Mouse (Mus musculus): ENCODE results near the gene Mef2c. TPM values are rescaled to one million over a fixed set of nuclear protein-coding genes. Genes with fewer than 3 reads are reported as not detected.

Mef2c gene
- polyA plus RNA-seq, 1 experiment from 2014 or later, result 33.4 TPM

- H3K27ac ChIP-seq (replicated peaks), result no peak overlapping the region
- WGBS, result 89% methylated on average over 5 of the region's 5 CpGs
- ATAC-seq (ENCODE audit: low FRiP score, low read depth), result no peak
Observed at GRCm38 (mm10) chr13:83633155-83633554, 129.3 kb downstream of the Mef2c start.

GRCm38 (mm10) chr13:83635218-83635617 lies 131.4 kb downstream of the Mef2c start:
- no peak overlapping the region for H3K4me3 ChIP-seq
- H3K4me1 ChIP-seq (replicated peaks), result no peaks in the 10 kb centered on the region
- no peak for ATAC-seq (ENCODE audit: low FRiP score, low read depth)
- H3K27me3 ChIP-seq, result no peaks in the 10 kb centered on the region
- no peak overlapping the region for H3K27ac ChIP-seq (replicated peaks)
- H3K36me3 ChIP-seq, result no peaks in the 10 kb centered on the region
- H3K9me3 ChIP-seq, result no peaks in the 10 kb centered on the region
- H3K9ac ChIP-seq, result no peak overlapping the region
- 51% methylated on average over 7 of the region's 7 CpGs for WGBS
- H3K4me2 ChIP-seq, result no peak overlapping the region

More at GRCm38 (mm10) chr13:83633155-83633554, 129.3 kb downstream of the Mef2c start:
- Histone ChIP-seq H3K4me2 (no peak overlapping the region), H3K9ac (no peak overlapping the region), H3K4me3 (no peak overlapping the region), H3K9me3 (no peaks in the 10 kb centered on the region), H3K36me3 (no peaks in the 10 kb centered on the region), H3K27me3 (no peaks in the 10 kb centered on the region), H3K4me1 (replicated peaks) (no peaks in the 10 kb centered on the region)

GRCm38 (mm10) chr13:83637666-83638065 lies 133.8 kb downstream of the Mef2c start:
- Histone ChIP-seq H3K4me2 (no peak overlapping the region), H3K36me3 (no peaks in the 10 kb centered on the region), H3K4me3 (no peak overlapping the region), H3K27me3 (no peaks in the 10 kb centered on the region), H3K9me3 (no peaks in the 10 kb centered on the region), H3K27ac (replicated peaks) (no peak overlapping the region), H3K9ac (no peak overlapping the region), H3K4me1 (replicated peaks) (no peaks in the 10 kb centered on the region)
- 96% methylated on average over 3 of the region's 3 CpGs for WGBS
- ATAC-seq (ENCODE audit: low FRiP score, low read depth), result no peak

GRCm38 (mm10) chr13:83638735-83639134 lies 134.9 kb downstream of the Mef2c start:
- H3K27ac ChIP-seq (replicated peaks), result no peak overlapping the region
- WGBS, result 94% methylated on average over 3 of the region's 3 CpGs
- no peaks in the 10 kb centered on the region for H3K9me3 ChIP-seq
- no peak overlapping the region for H3K9ac ChIP-seq
- H3K27me3 ChIP-seq, result no peaks in the 10 kb centered on the region
- H3K4me3 ChIP-seq, result no peak overlapping the region
- no peak overlapping the region for H3K4me2 ChIP-seq
- no peaks in the 10 kb centered on the region for H3K36me3 ChIP-seq
- no peaks in the 10 kb centered on the region for H3K4me1 ChIP-seq (replicated peaks)
- no peak for ATAC-seq (ENCODE audit: low FRiP score, low read depth)

GRCm38 (mm10) chr13:83649051-83649450 lies 145.2 kb downstream of the Mef2c start:
- H3K4me2 ChIP-seq, result no peak overlapping the region
- WGBS, result 96% methylated on average over 3 of the region's 3 CpGs
- H3K27ac ChIP-seq (replicated peaks), result no peak overlapping the region
- no peak overlapping the region for H3K9ac ChIP-seq
- no peaks in the 10 kb centered on the region for H3K36me3 ChIP-seq
- no peaks in the 10 kb centered on the region for H3K9me3 ChIP-seq
- no peak for ATAC-seq (ENCODE audit: low FRiP score, low read depth)
- no peak overlapping the region for H3K4me3 ChIP-seq
- no peaks in the 10 kb centered on the region for H3K27me3 ChIP-seq
- no peaks in the 10 kb centered on the region for H3K4me1 ChIP-seq (replicated peaks)

- peaks cover 5% of the 10 kb centered on the region; the same call in 1 of the 2 replicates for H3K4me1 ChIP-seq (replicated peaks)
- no peak overlapping the region for H3K4me2 ChIP-seq
- no peaks in the 10 kb centered on the region for H3K36me3 ChIP-seq
- no peaks in the 10 kb centered on the region for H3K27me3 ChIP-seq
- no peak overlapping the region for H3K9ac ChIP-seq
- no peaks in the 10 kb centered on the region for H3K9me3 ChIP-seq
- 91% methylated on average over 12 of the region's 12 CpGs for WGBS
- no peak for ATAC-seq (ENCODE audit: low FRiP score, low read depth)
- H3K27ac ChIP-seq (replicated peaks), result no peak overlapping the region
- no peak overlapping the region for H3K4me3 ChIP-seq
Observed at GRCm38 (mm10) chr13:83649795-83650476, 146.1 kb downstream of the Mef2c start.

- Histone ChIP-seq H3K4me2 (no peak overlapping the region), H3K4me3 (no peak overlapping the region), H3K9me3 (no peaks in the 10 kb centered on the region), H3K27me3 (no peaks in the 10 kb centered on the region), H3K9ac (no peak overlapping the region), H3K4me1 (replicated peaks) (peaks cover 8% of the 10 kb centered on the region; the same call in 1 of the 2 replicates), H3K36me3 (no peaks in the 10 kb centered on the region), H3K27ac (replicated peaks) (no peak overlapping the region)
- WGBS, result 83% methylated on average over 3 of the region's 3 CpGs
- no peak for ATAC-seq (ENCODE audit: low FRiP score, low read depth)
Observed at GRCm38 (mm10) chr13:83650807-83651206, 147.0 kb downstream of the Mef2c start.

GRCm38 (mm10) chr13:83651941-83652548 lies 148.2 kb downstream of the Mef2c start:
- Histone ChIP-seq H3K4me1 (replicated peaks) (peaks cover 11% of the 10 kb centered on the region; the same call in 1 of the 2 replicates), H3K36me3 (no peaks in the 10 kb centered on the region), H3K9me3 (no peaks in the 10 kb centered on the region), H3K4me2 (no peak overlapping the region), H3K4me3 (no peak overlapping the region), H3K9ac (no peak overlapping the region), H3K27ac (replicated peaks) (no peak overlapping the region), H3K27me3 (no peaks in the 10 kb centered on the region)
- WGBS, result 91% methylated on average over 7 of the region's 7 CpGs
- no peak for ATAC-seq (ENCODE audit: low FRiP score, low read depth)

GRCm38 (mm10) chr13:83652560-83652959 lies 148.7 kb downstream of the Mef2c start:
- Histone ChIP-seq H3K4me1 (replicated peaks) (peaks cover 11% of the 10 kb centered on the region; the same call in 1 of the 2 replicates), H3K27me3 (no peaks in the 10 kb centered on the region), H3K4me3 (no peak overlapping the region), H3K9me3 (no peaks in the 10 kb centered on the region), H3K9ac (no peak overlapping the region), H3K36me3 (no peaks in the 10 kb centered on the region), H3K4me2 (no peak overlapping the region), H3K27ac (replicated peaks) (no peak overlapping the region)
- 93% methylated on average over 8 of the region's 8 CpGs for WGBS
- no peak for ATAC-seq (ENCODE audit: low FRiP score, low read depth)

GRCm38 (mm10) chr13:83654889-83655769 lies 151.3 kb downstream of the Mef2c start:
- no peaks in the 10 kb centered on the region for H3K27me3 ChIP-seq
- no peak overlapping the region for H3K9ac ChIP-seq
- no peak overlapping the region for H3K27ac ChIP-seq (replicated peaks)
- H3K4me1 ChIP-seq (replicated peaks), result peaks cover 11% of the 10 kb centered on the region; the same call in 1 of the 2 replicates
- ATAC-seq (ENCODE audit: low FRiP score, low read depth), result peak; percentile 91
- H3K4me2 ChIP-seq, result no peak overlapping the region; the same call in 1 of the 2 replicates
- whole genome bisulfite sequencing, result 12% methylated on average over 8 of the region's 8 CpGs
- H3K4me3 ChIP-seq, result no peak overlapping the region
- no peaks in the 10 kb centered on the region for H3K36me3 ChIP-seq
- H3K9me3 ChIP-seq, result no peaks in the 10 kb centered on the region

GRCm38 (mm10) chr13:83656094-83656493 lies 152.3 kb downstream of the Mef2c start:
- ATAC-seq (ENCODE audit: low FRiP score, low read depth), result no peak
- Histone ChIP-seq H3K4me1 (replicated peaks) (peaks cover 15% of the 10 kb centered on the region), H3K27ac (replicated peaks) (no peak overlapping the region), H3K27me3 (no peaks in the 10 kb centered on the region), H3K9me3 (no peaks in the 10 kb centered on the region), H3K4me2 (no peak overlapping the region), H3K9ac (no peak overlapping the region), H3K36me3 (no peaks in the 10 kb centered on the region), H3K4me3 (no peak overlapping the region)
- WGBS, result 44% methylated on average over 7 of the region's 7 CpGs

GRCm38 (mm10) chr13:83656773-83657172 lies 152.9 kb downstream of the Mef2c start:
- no peak overlapping the region for H3K4me3 ChIP-seq
- H3K4me1 ChIP-seq (replicated peaks), result peaks cover 18% of the 10 kb centered on the region
- ATAC-seq (ENCODE audit: low FRiP score, low read depth), result no peak
- H3K9me3 ChIP-seq, result no peaks in the 10 kb centered on the region
- no peaks in the 10 kb centered on the region for H3K27me3 ChIP-seq
- H3K36me3 ChIP-seq, result no peaks in the 10 kb centered on the region
- WGBS, result 68% methylated on average over 4 of the region's 4 CpGs
- no peak overlapping the region for H3K4me2 ChIP-seq
- H3K9ac ChIP-seq, result no peak overlapping the region
- no peak overlapping the region for H3K27ac ChIP-seq (replicated peaks)
